Mouse (Mus musculus) heart, embryonic 11.5 days (tissue): Measurements from ENCODE around the gene Mapk14. TPM values are rescaled to one million over a fixed set of nuclear protein-coding genes. Genes with fewer than 3 reads are reported as not detected.

Experiments used
- ATAC-seq: fragments of 200-750 bp; cut with Nextera tagmentation; replicated peaks from 2 replicates; pipeline ENCODE4 v1.8.0; 2017; ENCODE audit warnings: moderate library complexity; ENCODE audit not compliant: insufficient number of reproducible peaks, low FRiP score, low TSS enrichment
- H3K27ac ChIP-seq: fragments of 300-500 bp; sonication (generic); 2 replicates; pipeline ENCODE4 v1.5.1; 2014; ENCODE audit warnings: mild to moderate bottlenecking, low read depth, low read length
- H3K27me3 ChIP-seq: fragments of 300-500 bp; sonication (generic); 2 replicates; pipeline ENCODE4 v1.6.1; 2014; ENCODE audit warnings: mild to moderate bottlenecking, low read length, mixed read lengths; ENCODE audit not compliant: control insufficient read depth, insufficient read depth
- H3K36me3 ChIP-seq: fragments of 300-500 bp; sonication (generic); 2 replicates; pipeline ENCODE4 v1.6.1; 2014; ENCODE audit warnings: mild to moderate bottlenecking, low read length, moderate library complexity, mixed read lengths; ENCODE audit not compliant: control insufficient read depth, insufficient read depth
- H3K4me1 ChIP-seq: fragments of 300-500 bp; sonication (generic); 2 replicates; pipeline ENCODE4 v1.6.1; 2014; ENCODE audit warnings: low read length; ENCODE audit not compliant: control insufficient read depth, insufficient read depth
- H3K4me2 ChIP-seq: fragments of 300-500 bp; sonication (generic); 2 replicates; pipeline ENCODE4 v1.6.1; 2014; ENCODE audit warnings: mild to moderate bottlenecking, moderate library complexity
- H3K4me3 ChIP-seq: fragments of 300-500 bp; sonication (generic); 2 replicates; pipeline ENCODE4 v1.5.1; 2014; ENCODE audit warnings: low read depth, low read length
- H3K9ac ChIP-seq: fragments of 300-500 bp; sonication (generic); 2 replicates; pipeline ENCODE4 v1.6.1; 2014; ENCODE audit warnings: mild to moderate bottlenecking, low read depth, low read length, moderate library complexity
- H3K9me3 ChIP-seq: fragments of 300-500 bp; sonication (generic); replicated peaks from 2 replicates; pipeline ENCODE4 v1.6.1; 2016; ENCODE audit warnings: low read length; ENCODE audit not compliant: control insufficient read depth
- WGBS: fragments of 180-500 bp; shearing (Covaris S2); extraction: QIAGEN DNeasy Blood & Tissue Kit; methylation state at CpG from one replicate; pipeline ENCODE4 v1.1.7; 2014; ENCODE audit not compliant: insufficient replicate concordance; 5-methylcytosine and 5-hydroxymethylcytosine counted together
- polyA plus RNA-seq: library from polyadenylated mRNA; unstranded; fragments of >200 nt; fragmentation: Nextera tagmentation; extraction: Ambion mirVana; gene quantifications from 2 replicates; pipeline ENCODE4 v1.2.1, GENCODE M21; 2014

The Mapk14 gene
- polyA plus RNA-seq, 1 experiment from 2014 or later, result 37.1 TPM

GRCm38 (mm10) chr17:28682311-28683084 lies 8.6 kb upstream of the Mapk14 start:
- WGBS, result 84% methylated on average over 13 of the region's 13 CpGs
- no peak for ATAC-seq
- no peak overlapping the region for H3K9ac ChIP-seq
- no peaks in the 10 kb centered on the region for H3K4me1 ChIP-seq
- H3K4me2 ChIP-seq, result no peak overlapping the region
- no peaks in the 10 kb centered on the region for H3K36me3 ChIP-seq
- H3K27me3 ChIP-seq, result no peaks in the 10 kb centered on the region
- H3K4me3 ChIP-seq, result no peak overlapping the region
- H3K27ac ChIP-seq, result no peak overlapping the region
- no peaks in the 10 kb centered on the region for H3K9me3 ChIP-seq

DNA sequence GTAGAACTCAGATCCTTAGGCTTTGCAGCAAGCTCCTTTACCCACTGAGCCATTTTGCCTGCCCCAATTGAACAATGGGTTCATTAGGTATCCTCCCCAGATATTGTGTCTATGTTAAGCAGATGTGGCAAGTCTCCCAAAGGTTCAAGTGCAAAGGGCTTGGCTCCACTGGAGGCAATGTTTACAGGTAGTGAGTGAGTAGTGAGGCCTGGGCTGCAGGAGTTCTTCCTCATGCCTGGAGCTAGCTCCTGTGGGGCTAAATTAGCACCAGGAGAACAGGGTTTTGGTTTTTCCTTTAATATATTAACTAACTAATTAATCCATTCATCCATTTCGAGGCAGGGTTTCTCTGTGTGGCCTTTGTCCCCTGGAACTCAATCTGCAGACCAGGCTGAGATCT lies 7.5 kb upstream of the Mapk14 start:
- H3K9ac ChIP-seq, result no peak overlapping the region
- no peaks in the 10 kb centered on the region for H3K4me1 ChIP-seq
- no peaks in the 10 kb centered on the region for H3K36me3 ChIP-seq
- no peak overlapping the region for H3K4me3 ChIP-seq
- WGBS, result 55% methylated on average over 1 of the region's 1 CpGs
- no peak overlapping the region for H3K4me2 ChIP-seq
- H3K27ac ChIP-seq, result no peak overlapping the region
- no peak for ATAC-seq
- no peaks in the 10 kb centered on the region for H3K9me3 ChIP-seq
- no peaks in the 10 kb centered on the region; the same call in 1 of the 2 replicates for H3K27me3 ChIP-seq

DNA sequence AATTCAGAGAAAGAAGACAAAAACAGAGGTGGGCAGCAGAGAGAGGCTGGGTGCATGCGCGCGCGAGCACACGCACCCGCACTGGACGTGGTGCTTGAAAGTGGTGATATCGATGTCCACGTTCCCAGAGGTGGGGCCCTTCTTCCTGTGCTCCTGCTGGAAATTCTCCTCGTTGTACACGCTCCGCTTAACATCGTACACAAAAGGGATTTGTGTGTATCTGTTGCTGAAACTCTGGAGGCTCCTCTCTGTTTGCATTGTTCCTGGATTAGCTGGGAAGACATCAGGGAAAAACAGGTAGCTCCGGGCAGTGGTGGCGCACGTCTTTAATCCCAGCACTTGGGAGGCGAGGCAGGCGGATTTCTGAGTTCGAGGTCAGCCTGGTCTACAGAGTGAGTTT lies 6.5 kb upstream of the Mapk14 start:
- H3K4me1 ChIP-seq, result 0 out of 2 replicates have a peak, but pooled peaks cover 3% of the 10 kb centered on the region
- peaks cover 2% of the 10 kb centered on the region; the same call in 1 of the 2 replicates for H3K27me3 ChIP-seq
- 78% methylated on average over 19 of the region's 19 CpGs for WGBS
- H3K9me3 ChIP-seq, result no peaks in the 10 kb centered on the region
- no peak overlapping the region for H3K27ac ChIP-seq
- H3K9ac ChIP-seq, result no peak overlapping the region
- ATAC-seq, result no peak
- H3K4me2 ChIP-seq, result no peak overlapping the region
- no peak overlapping the region for H3K4me3 ChIP-seq
- H3K36me3 ChIP-seq, result no peaks in the 10 kb centered on the region

GRCm38 (mm10) chr17:28687354-28687753 lies 3.8 kb upstream of the Mapk14 start:
- Histone ChIP-seq H3K4me2 (no peak overlapping the region), H3K27ac (no peak overlapping the region), H3K4me3 (no peak overlapping the region), H3K36me3 (no peaks in the 10 kb centered on the region), H3K27me3 (peaks cover 2% of the 10 kb centered on the region; the same call in 1 of the 2 replicates), H3K4me1 (peaks cover 8% of the 10 kb centered on the region; the same call in 1 of the 2 replicates), H3K9me3 (no peaks in the 10 kb centered on the region), H3K9ac (no peak overlapping the region)
- no peak for ATAC-seq
- 25% methylated on average over 4 of the region's 4 CpGs for WGBS

DNA sequence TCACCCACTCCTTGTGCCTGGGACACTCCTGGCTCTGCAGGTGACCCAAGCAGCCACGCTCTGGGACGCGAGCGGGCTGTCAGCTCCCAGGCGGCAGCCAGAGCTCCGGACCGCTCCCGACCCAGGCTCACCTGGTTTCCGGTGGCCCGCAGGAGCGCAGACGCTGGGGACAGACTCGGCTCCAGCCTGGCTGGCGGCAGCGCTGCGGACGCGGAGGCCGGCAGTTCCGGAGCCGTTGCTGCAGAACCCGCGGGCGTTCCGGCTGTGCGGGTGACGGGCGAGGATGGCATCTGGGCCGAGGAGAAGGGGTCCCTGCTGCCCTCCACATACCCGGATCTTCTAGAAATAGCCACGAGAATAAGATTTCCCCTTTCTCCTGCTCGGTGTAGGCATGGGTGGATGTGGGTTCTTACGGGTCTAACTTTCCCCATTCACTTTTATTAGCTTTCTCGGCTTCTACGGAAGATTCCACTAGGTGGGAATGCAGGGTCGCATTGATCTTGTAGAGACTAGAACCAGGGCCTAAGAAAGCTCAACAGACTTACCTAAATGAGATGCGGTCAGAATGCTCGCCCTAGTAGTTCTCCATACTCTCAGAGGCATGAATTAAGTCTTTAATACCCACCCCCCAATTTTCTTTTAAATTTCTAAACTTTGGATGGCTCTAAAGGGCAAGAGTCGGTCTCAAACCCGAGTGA lies 1.4 kb upstream of the Mapk14 start, which contains the start of gene Slc26a8:
Slc26a8 (minus strand) TSS at position 648 of the 698 bp plus-strand sequence.
- ATAC-seq, result no peak
- peak within 1 kb of the TSS; percentile 79 for H3K9ac ChIP-seq
- peak within 1 kb of the TSS; percentile 99 for H3K4me3 ChIP-seq
- peaks cover 19% of the 10 kb centered on the region for H3K4me1 ChIP-seq
- H3K27ac ChIP-seq, result peak within 1 kb of the TSS; percentile 62; the same call in 1 of the 2 replicates
- H3K4me2 ChIP-seq, result peak within 1 kb of the TSS; percentile 96
- no peaks in the 10 kb centered on the region for H3K36me3 ChIP-seq
- H3K27me3 ChIP-seq, result peaks cover 2% of the 10 kb centered on the region; the same call in 1 of the 2 replicates
- 9% methylated on average over 40 of the region's 40 CpGs for WGBS
- no peaks in the 10 kb centered on the region for H3K9me3 ChIP-seq

DNA sequence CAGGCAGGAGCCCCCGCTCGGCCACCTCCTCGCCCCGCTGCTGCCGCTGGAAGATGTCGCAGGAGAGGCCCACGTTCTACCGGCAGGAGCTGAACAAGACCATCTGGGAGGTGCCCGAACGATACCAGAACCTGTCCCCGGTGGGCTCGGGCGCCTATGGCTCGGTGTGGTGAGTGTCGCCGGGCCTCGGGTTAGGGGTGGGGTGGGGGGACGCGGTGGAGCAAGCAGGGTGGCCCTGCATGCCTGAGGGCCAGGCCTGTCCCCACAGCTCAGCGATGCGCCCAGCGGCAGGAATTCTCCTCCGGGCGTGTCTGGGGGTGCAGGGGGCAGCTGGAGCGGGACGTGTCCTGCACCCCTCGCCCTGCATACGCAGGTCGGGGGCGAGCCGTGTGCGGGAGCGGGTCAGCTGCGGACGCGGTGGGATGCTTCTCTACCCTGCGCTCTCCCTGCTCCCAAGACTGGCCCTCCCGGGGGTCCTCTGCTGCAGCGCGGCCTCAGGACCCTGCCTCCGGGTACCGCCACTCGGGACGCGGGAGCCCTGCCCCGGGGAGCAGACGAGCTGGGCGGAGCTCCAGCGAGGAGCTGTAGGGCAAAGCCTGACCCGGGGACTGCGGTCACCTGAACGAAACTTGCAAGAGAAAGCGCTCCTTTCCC lies 685 bp downstream of the Mapk14 start:
- peak overlapping the region; percentile 96 for H3K9ac ChIP-seq
- peaks cover 29% of the 10 kb centered on the region for H3K4me1 ChIP-seq
- peak overlapping the region; percentile 96 for H3K27ac ChIP-seq
- peaks cover 2% of the 10 kb centered on the region; the same call in 1 of the 2 replicates for H3K27me3 ChIP-seq
- under 1% methylated on average over 48 of the region's 53 CpGs for WGBS
- no peaks in the 10 kb centered on the region for H3K9me3 ChIP-seq
- H3K4me3 ChIP-seq, result peak overlapping the region; percentile 99
- H3K4me2 ChIP-seq, result peak overlapping the region; percentile 78
- ATAC-seq, result peak; percentile 39; the same call in 1 of the 2 replicates
- no peaks in the 10 kb centered on the region for H3K36me3 ChIP-seq

GRCm38 (mm10) chr17:28692341-28692710 lies 1.2 kb downstream of the Mapk14 start:
- peaks cover 2% of the 10 kb centered on the region; the same call in 1 of the 2 replicates for H3K27me3 ChIP-seq
- no peaks in the 10 kb centered on the region for H3K9me3 ChIP-seq
- H3K4me2 ChIP-seq, result peak overlapping the region; percentile 78
- H3K9ac ChIP-seq, result peak overlapping the region; percentile 96
- WGBS, result under 1% methylated on average over 18 of the region's 18 CpGs
- peaks cover 34% of the 10 kb centered on the region for H3K4me1 ChIP-seq
- peak overlapping the region; percentile 96 for H3K27ac ChIP-seq
- no peaks in the 10 kb centered on the region for H3K36me3 ChIP-seq
- ATAC-seq, result no peak
- H3K4me3 ChIP-seq, result peak overlapping the region; percentile 99

GRCm38 (mm10) chr17:28693086-28693485 lies 2.0 kb downstream of the Mapk14 start:
- 47% methylated on average over 3 of the region's 3 CpGs for WGBS
- peaks cover 41% of the 10 kb centered on the region for H3K4me1 ChIP-seq

More at GRCm38 (mm10) chr17:28693086-28693485, 2.0 kb downstream of the Mapk14 start:
- Histone ChIP-seq H3K4me2 (peak overlapping the region; percentile 78), H3K4me3 (peak overlapping the region; percentile 99), H3K27me3 (peaks cover 2% of the 10 kb centered on the region; the same call in 1 of the 2 replicates), H3K27ac (no peak overlapping the region), H3K9ac (peak overlapping the region; percentile 96; the same call in 1 of the 2 replicates), H3K36me3 (no peaks in the 10 kb centered on the region), H3K9me3 (no peaks in the 10 kb centered on the region)
- no peak for ATAC-seq
